Mouse (Mus musculus): Measurements from ENCODE around the gene Sdad1. TPM values are rescaled to one million over a fixed set of nuclear protein-coding genes. Genes with fewer than 3 reads are reported as not detected.

The Sdad1 gene
- polyA plus RNA-seq, 1 experiment from 2014 or later, result 42.0 TPM

Other genes starting within 250 kb of the Sdad1 start
- gene G3bp2, start 226.8 kb downstream of the Sdad1 start, polyA plus RNA-seq (2016; fragmentation: Nextera tagmentation; extraction: Ambion mirVana), result 305 and 322 TPM in 2 replicates
- 48.1 and 51.2 TPM in 2 replicates for gene Uso1, start 172.5 kb downstream of the Sdad1 start, polyA plus RNA-seq (2016; fragmentation: Nextera tagmentation; extraction: Ambion mirVana)
- gene U90926, start 95.1 kb downstream of the Sdad1 start, polyA plus RNA-seq (2016; fragmentation: Nextera tagmentation; extraction: Ambion mirVana), result not detected in 2 replicates
- gene Ppef2, start 54.2 kb downstream of the Sdad1 start, polyA plus RNA-seq (2016; fragmentation: Nextera tagmentation; extraction: Ambion mirVana), result 0.14 and 0.34 TPM in 2 replicates
- 3.7 and 4.1 TPM in 2 replicates for gene Naaa, start 32.3 kb downstream of the Sdad1 start, polyA plus RNA-seq (2016; fragmentation: Nextera tagmentation; extraction: Ambion mirVana)
- gene Cxcl9, start 17.6 kb upstream of the Sdad1 start, polyA plus RNA-seq (2016; fragmentation: Nextera tagmentation; extraction: Ambion mirVana), result not detected in 2 replicates
- gene Art3, start 21.3 kb upstream of the Sdad1 start, polyA plus RNA-seq (2016; fragmentation: Nextera tagmentation; extraction: Ambion mirVana), result 0.79 and 0.83 TPM in 2 replicates
- 0.29 TPM in 1 of 2 replicates, not detected in the other for gene Cxcl10, start 38.4 kb upstream of the Sdad1 start, polyA plus RNA-seq (2016; fragmentation: Nextera tagmentation; extraction: Ambion mirVana)
- 57.3 and 58.4 TPM in 2 replicates for gene Nup54, start 124.7 kb upstream of the Sdad1 start, polyA plus RNA-seq (2016; fragmentation: Nextera tagmentation; extraction: Ambion mirVana)
- 16.6 and 17.9 TPM in 2 replicates for gene Scarb2, start 196.4 kb upstream of the Sdad1 start, polyA plus RNA-seq (2016; fragmentation: Nextera tagmentation; extraction: Ambion mirVana)
- gene Fam47e, start 244.6 kb upstream of the Sdad1 start, polyA plus RNA-seq (2016; fragmentation: Nextera tagmentation; extraction: Ambion mirVana), result not detected in 2 replicates